Comparison of ENCODE assay signal across 9 mouse cellular contexts in genomic region chr12:26226363-26226762, GRCm38 (mm10).
DNase-seq lines count a peak whose midpoint lies in the region; ATAC-seq and TF ChIP-seq lines count a peak whose summit lies in the region.
"Had no signal": no experiment of that assay in that cellular context is flagged by ENCODE, and none has a peak within 500 bp of the region (broad histone marks: within the 10 kb centered on the region; RNA-seq: fewer than 3 reads in every experiment).

No protein-coding gene starts in this region.

- H3K36me3 ChIP-seq in forebrain, embryonic 13.5 days (ENCODE audit: poor library complexity, severe bottlenecking), result no peaks in the 10 kb centered on the region
- no peaks in the 10 kb centered on the region for H3K36me3 ChIP-seq in forebrain, embryonic 12.5 days (replicated peaks)
- no peaks in the 10 kb centered on the region for H3K36me3 ChIP-seq in midbrain, embryonic 11.5 days (ENCODE audit: control insufficient read depth, insufficient read depth, low read length)
- H3K36me3 ChIP-seq in midbrain, embryonic 13.5 days, result no peaks in the 10 kb centered on the region
- no peaks in the 10 kb centered on the region for H3K36me3 ChIP-seq in hindbrain, postnatal 0 days (ENCODE audit: insufficient read depth, low read length)
- H3K36me3 ChIP-seq: heart, embryonic 15.5 days had no signal

- H3K4me3 ChIP-seq in forebrain, embryonic 13.5 days, result no peak overlapping the region
- H3K4me3 ChIP-seq in forebrain, embryonic 12.5 days (replicated peaks), result no peak overlapping the region
- no peak overlapping the region for H3K4me3 ChIP-seq in midbrain, embryonic 11.5 days (ENCODE audit: low read depth, low read length)
- H3K4me3 ChIP-seq in midbrain, embryonic 13.5 days (replicated peaks), result no peak overlapping the region
- H3K4me3 ChIP-seq in hindbrain, postnatal 0 days (ENCODE audit: low read length), result no peak overlapping the region
- H3K4me3 ChIP-seq: heart, embryonic 15.5 days had no signal

- no peaks in the 10 kb centered on the region for H3K27me3 ChIP-seq in forebrain, embryonic 13.5 days
- no peaks in the 10 kb centered on the region for H3K27me3 ChIP-seq in forebrain, embryonic 12.5 days
- no peaks in the 10 kb centered on the region for H3K27me3 ChIP-seq in midbrain, embryonic 11.5 days (ENCODE audit: control insufficient read depth, insufficient read depth, low read length)
- H3K27me3 ChIP-seq in midbrain, embryonic 13.5 days, result no peaks in the 10 kb centered on the region
- no peaks in the 10 kb centered on the region for H3K27me3 ChIP-seq in hindbrain, postnatal 0 days (ENCODE audit: insufficient read depth, low read length)
- H3K27me3 ChIP-seq: heart, embryonic 15.5 days had no signal

- peak overlapping the region; percentile 62 for H3K27ac ChIP-seq in forebrain, embryonic 13.5 days
- H3K27ac ChIP-seq in forebrain, embryonic 12.5 days, result no peak overlapping the region
- H3K27ac ChIP-seq in midbrain, embryonic 11.5 days (ENCODE audit: low read depth, low read length), result no peak overlapping the region
- no peak overlapping the region for H3K27ac ChIP-seq in midbrain, embryonic 13.5 days
- H3K27ac ChIP-seq in hindbrain, postnatal 0 days, result no peak overlapping the region
- H3K27ac ChIP-seq: heart, embryonic 15.5 days had no signal

- ATAC-seq in forebrain, embryonic 13.5 days, result peak; percentile 72; the same call in 1 of the 2 replicates
- no peak for ATAC-seq in forebrain, embryonic 12.5 days (ENCODE audit: low FRiP score)
- no peak for ATAC-seq in midbrain, embryonic 11.5 days (ENCODE audit: low FRiP score)
- no peak for ATAC-seq in midbrain, embryonic 13.5 days
- ATAC-seq in hindbrain, postnatal 0 days, result no peak
- no peak for ATAC-seq in inflammation-experienced regulatory T-cells, adult 6 months

- no peak overlapping the region for H3K9ac ChIP-seq in forebrain, embryonic 13.5 days
- no peak overlapping the region for H3K9ac ChIP-seq in forebrain, embryonic 12.5 days
- no peak overlapping the region for H3K9ac ChIP-seq in midbrain, embryonic 11.5 days (ENCODE audit: low read length)
- H3K9ac ChIP-seq in midbrain, embryonic 13.5 days (replicated peaks), result no peak overlapping the region
- no peak overlapping the region for H3K9ac ChIP-seq in hindbrain, postnatal 0 days (replicated peaks; ENCODE audit: low read length)
- H3K9ac ChIP-seq: heart, embryonic 15.5 days had no signal

- H3K4me1 ChIP-seq in forebrain, embryonic 13.5 days, result peaks cover 5% of the 10 kb centered on the region
- no peaks in the 10 kb centered on the region for H3K4me1 ChIP-seq in forebrain, embryonic 12.5 days
- H3K4me1 ChIP-seq in midbrain, embryonic 11.5 days (ENCODE audit: control insufficient read depth, insufficient read depth, low read length), result no peaks in the 10 kb centered on the region
- H3K4me1 ChIP-seq in midbrain, embryonic 13.5 days (replicated peaks), result 0 out of 2 replicates have a peak, but pooled peaks cover 6% of the 10 kb centered on the region
- no peaks in the 10 kb centered on the region for H3K4me1 ChIP-seq in hindbrain, postnatal 0 days (ENCODE audit: insufficient read depth, low read length)
- H3K4me1 ChIP-seq: heart, embryonic 15.5 days had no signal

- TF ChIP-seq CTCF in hindbrain, postnatal 0 days (IDR thresholded peaks at IDR 0.05; ENCODE audit: low read depth), result peak; percentile 79

- H3K4me2 ChIP-seq in forebrain, embryonic 13.5 days, result no peak overlapping the region
- H3K4me2 ChIP-seq in forebrain, embryonic 12.5 days, result no peak overlapping the region
- H3K4me2 ChIP-seq in midbrain, embryonic 11.5 days, result no peak overlapping the region
- H3K4me2 ChIP-seq in midbrain, embryonic 13.5 days (replicated peaks), result no peak overlapping the region
- no peak overlapping the region for H3K4me2 ChIP-seq in hindbrain, postnatal 0 days (ENCODE audit: low read depth, low read length)
- H3K4me2 ChIP-seq: heart, embryonic 15.5 days had no signal

- peak; percentile 92 for DNase-seq in midbrain, embryonic 11.5 days (ENCODE audit: low spot score, missing footprints)
- DNase-seq in cerebellum, adult 9-10 months, result peak; percentile 78
- DNase-seq in hindbrain, postnatal 0 days (ENCODE audit: low spot score), result peak; percentile 81
- peak; percentile 66 for DNase-seq in mesoderm, embryonic 11.5 days (ENCODE audit: low read depth, low spot score)

- no peaks in the 10 kb centered on the region for H3K9me3 ChIP-seq in forebrain, embryonic 13.5 days (replicated peaks)
- no peaks in the 10 kb centered on the region for H3K9me3 ChIP-seq in forebrain, embryonic 12.5 days
- H3K9me3 ChIP-seq in midbrain, embryonic 11.5 days (ENCODE audit: control insufficient read depth, low read length), result no peaks in the 10 kb centered on the region
- H3K9me3 ChIP-seq in midbrain, embryonic 13.5 days, result no peaks in the 10 kb centered on the region
- no peaks in the 10 kb centered on the region for H3K9me3 ChIP-seq in hindbrain, postnatal 0 days (ENCODE audit: low read length)
- H3K9me3 ChIP-seq: heart, embryonic 15.5 days had no signal

- 18% methylated on average over 2 of the region's 2 CpGs for WGBS in forebrain, embryonic 13.5 days
- WGBS in forebrain, embryonic 12.5 days, result 20% methylated on average over 2 of the region's 2 CpGs
- 21% methylated on average over 2 of the region's 2 CpGs for WGBS in midbrain, embryonic 11.5 days
- WGBS in midbrain, embryonic 13.5 days, result 18% methylated on average over 2 of the region's 2 CpGs
- 5% methylated on average over 2 of the region's 2 CpGs for WGBS in hindbrain, postnatal 0 days
